ENCODE assay signal across 9 mouse cellular contexts in genomic region chr16:22310649-22311048, GRCm38 (mm10). TPM values are rescaled to one million over a fixed set of nuclear protein-coding genes. Genes with fewer than 3 reads are reported as not detected.
A peak's percentile ranks its signal among the peaks of the same experiment; 100 is the strongest.
DNase-seq lines count a peak whose midpoint lies in the region; ATAC-seq and TF ChIP-seq lines count a peak whose summit lies in the region.
"Had no signal": no experiment of that assay in that cellular context is flagged by ENCODE, and none has a peak within 500 bp of the region (broad histone marks: within the 10 kb centered on the region; RNA-seq: fewer than 3 reads in every experiment).

No protein-coding gene starts in this region.

- H3K4me3 ChIP-seq in kidney, adult 2 months (ENCODE audit: insufficient read depth, low read depth, low read length), result no peak overlapping the region
- no peak overlapping the region for H3K4me3 ChIP-seq in kidney, embryonic 15.5 days (replicated peaks)
- no peak overlapping the region for H3K4me3 ChIP-seq in MEL (ENCODE audit: control insufficient read depth in 1 of 2, insufficient read depth in 1 of 2, low read depth in 2 of 2, low read length in 2 of 2)
- H3K4me3 ChIP-seq: erythroblast, embryonic 14.5 days; limb, embryonic 15.5 days had no signal

- ATAC-seq in kidney, embryonic 15.5 days (replicated peaks; ENCODE audit: low FRiP score), result no peak

- no peaks in the 10 kb centered on the region for H3K4me1 ChIP-seq in kidney, adult 2 months (ENCODE audit: control insufficient read depth, insufficient read depth, low read length)
- H3K4me1 ChIP-seq in kidney, embryonic 15.5 days, result no peaks in the 10 kb centered on the region
- H3K4me1 ChIP-seq in MEL (ENCODE audit: control insufficient read depth in 1 of 2, insufficient read depth in 2 of 2, low read length in 2 of 2), result peaks cover 0 to 3% of the 10 kb centered on the region in 2 experiments; a peak in 1 of 4 replicates

- TF ChIP-seq EP300 in MEL (IDR thresholded peaks at IDR 0.05; ENCODE audit: low read depth in 1 of 2, low read length in 2 of 2), result no peak

- TF ChIP-seq POLR2A in kidney, adult 2 months (IDR thresholded peaks at IDR 0.05; ENCODE audit: low read depth, low read length), result no peak
- no peak for TF ChIP-seq POLR2A in MEL (IDR thresholded peaks at IDR 0.05; ENCODE audit: control insufficient read depth in 1 of 2, insufficient read depth in 1 of 2, low read depth in 1 of 2, low read length in 2 of 2, poor library complexity in 1 of 2)

- no peaks in the 10 kb centered on the region for H3K9me3 ChIP-seq in kidney, embryonic 15.5 days (replicated peaks)
- no peaks in the 10 kb centered on the region for H3K9me3 ChIP-seq in MEL (replicated peaks; ENCODE audit: insufficient read depth, low read length)
- H3K9me3 ChIP-seq: limb, embryonic 15.5 days had no signal

- TF ChIP-seq CTCF in kidney, adult 2 months (conservative IDR thresholded peaks at IDR 0.05; ENCODE audit: insufficient read depth, insufficient read length, low read depth, low read length), result peak; percentile 77
- peak in 2 of 3 experiments; percentile 59 to 66; a peak in 5 of 6 replicates for TF ChIP-seq CTCF in MEL (IDR thresholded peaks at IDR 0.05 in 2 of 3, conservative IDR thresholded peaks at IDR 0.05 in 1 of 3; ENCODE audit: control insufficient read depth in 1 of 3, insufficient read depth in 1 of 3, low read depth in 2 of 3, low read length in 3 of 3, poor library complexity in 1 of 3, severe bottlenecking in 1 of 3)

- no peaks in the 10 kb centered on the region for H3K36me3 ChIP-seq in kidney, adult 2 months (ENCODE audit: control insufficient read depth, insufficient read depth, low read length)
- no peaks in the 10 kb centered on the region for H3K36me3 ChIP-seq in kidney, embryonic 15.5 days
- peaks cover 0 to 9% of the 10 kb centered on the region in 2 experiments; a peak in 2 of 4 replicates for H3K36me3 ChIP-seq in MEL (ENCODE audit: control insufficient read depth in 1 of 2, insufficient read depth in 2 of 2, low read length in 2 of 2)
- H3K36me3 ChIP-seq: limb, embryonic 15.5 days had no signal

- no peak overlapping the region for H3K27ac ChIP-seq in kidney, adult 2 months (ENCODE audit: insufficient read depth, low read depth, low read length)
- H3K27ac ChIP-seq in kidney, embryonic 15.5 days, result no peak overlapping the region
- no peak overlapping the region for H3K27ac ChIP-seq in MEL (ENCODE audit: control insufficient read depth, low read depth, low read length)
- H3K27ac ChIP-seq: limb, embryonic 15.5 days had no signal

- H3K79me2 ChIP-seq in MEL (ENCODE audit: control insufficient read depth, insufficient read depth, low read length, poor library complexity), result no peaks in the 10 kb centered on the region

- DNase-seq in kidney, adult 2 months, result peak; percentile 62
- DNase-seq in MEL (ENCODE audit: low read depth, low spot score), result peak; percentile 16
- peak; percentile 33 to 48 for DNase-seq in adrenal gland, postnatal 36 days
- DNase-seq in heart, postnatal 4 days, result peak; percentile 63
- DNase-seq in lung, adult 18-20 months, result peak; percentile 13 to 40
- DNase-seq in thymus, postnatal 14 days, result peak; percentile 43

- no peaks in the 10 kb centered on the region for H3K27me3 ChIP-seq in kidney, adult 2 months (replicated peaks; ENCODE audit: control insufficient read depth, insufficient read depth, low read length)
- no peaks in the 10 kb centered on the region for H3K27me3 ChIP-seq in kidney, embryonic 15.5 days
- no peaks in the 10 kb centered on the region for H3K27me3 ChIP-seq in MEL (ENCODE audit: control insufficient read depth in 1 of 2, insufficient read depth in 2 of 2, low read length in 2 of 2)
- H3K27me3 ChIP-seq: limb, embryonic 15.5 days had no signal

- no peak overlapping the region for H3K9ac ChIP-seq in kidney, embryonic 15.5 days
- no peak overlapping the region for H3K9ac ChIP-seq in MEL (ENCODE audit: control insufficient read depth, low read depth, low read length, poor library complexity, severe bottlenecking)
- H3K9ac ChIP-seq: limb, embryonic 15.5 days had no signal

- H3K4me2 ChIP-seq in kidney, embryonic 15.5 days, result no peak overlapping the region
- H3K4me2 ChIP-seq: limb, embryonic 15.5 days had no signal

- peak; percentile 71 for TF ChIP-seq RAD21 in MEL (IDR thresholded peaks at IDR 0.05; ENCODE audit: low read depth, low read length)

- WGBS in kidney, adult 2 months, result 23% methylated on average over 1 of the region's 1 CpGs
- WGBS in kidney, embryonic 15.5 days, result 25% methylated on average over 1 of the region's 1 CpGs

TF ChIP-seq in MEL, 35 proteins besides CTCF, POLR2A, EP300 and RAD21:
- TF ChIP-seq ZC3H11A (IDR thresholded peaks at IDR 0.05; ENCODE audit: low read depth, low read length) (peak; percentile 36), BHLHE40 (IDR thresholded peaks at IDR 0.05; ENCODE audit: borderline replicate concordance, low read depth, low read length) (no peak), SMC3 (IDR thresholded peaks at IDR 0.05; ENCODE audit: low read depth, low read length) (peak; percentile 69), TAL1 (IDR thresholded peaks at IDR 0.05; ENCODE audit: low read length) (no peak), ZNF384 (IDR thresholded peaks at IDR 0.05; ENCODE audit: low read depth, low read length) (0 out of 2 replicates have a peak, but pooled peaks have one; percentile 16), POLR2AphosphoS2 (IDR thresholded peaks at IDR 0.05; ENCODE audit: low read length) (no peak)

RNA-seq across cellular contexts. Expression of gene Tra2b, which starts 44.8 kb away (rescaled TPM):
- 19.4 and 29.1 TPM in 2 replicates for polyA plus RNA-seq in kidney, adult 2 months (2012; rRNA removed)
- polyA plus RNA-seq in kidney, embryonic 15.5 days (2015; fragmentation: Nextera tagmentation; extraction: Ambion mirVana), result 387 and 421 TPM in 2 replicates
- 263 and 275 TPM in 2 replicates for total RNA-seq in MEL (2012; rRNA removed)
- polyA plus RNA-seq in MEL (2012; ENCODE audit: insufficient read depth in 1 of 2, insufficient read length in 2 of 2, low read depth in 1 of 2, low replicate concordance in 2 of 2, missing spikeins in 1 of 2), result 100 to 1,000 TPM; 154 to 286 TPM
- total RNA-seq in adrenal gland, postnatal 36 days (2021), result 100 to 1,000 TPM in 1 of 2 experiments, 10 to 100 TPM in 1; 95.5 to 115 TPM
- 100 to 1,000 TPM; 113 to 120 TPM for total RNA-seq in heart, postnatal 4 days (2021)
